Mouse (Mus musculus) cortical plate, adult 2 months (tissue): ENCODE measurements around the gene Acaa1a.

Source experiments
- CTCF ChIP-seq: fragments of 200-500 bp; IDR thresholded peaks from 2 replicates; pipeline ENCODE4 v1.5.1; 2011; ENCODE audit warnings: mild to moderate bottlenecking, control low read depth, low read length; ENCODE audit not compliant: insufficient read depth; ENCODE audit errors: extremely low read depth
- POLR2A ChIP-seq: fragments of 200-500 bp; IDR thresholded peaks from 2 replicates; pipeline ENCODE4 v1.6.1; 2011; ENCODE audit warnings: mild to moderate bottlenecking, low read length, control low read depth; ENCODE audit not compliant: insufficient read depth; ENCODE audit errors: extremely low read depth

DNA sequence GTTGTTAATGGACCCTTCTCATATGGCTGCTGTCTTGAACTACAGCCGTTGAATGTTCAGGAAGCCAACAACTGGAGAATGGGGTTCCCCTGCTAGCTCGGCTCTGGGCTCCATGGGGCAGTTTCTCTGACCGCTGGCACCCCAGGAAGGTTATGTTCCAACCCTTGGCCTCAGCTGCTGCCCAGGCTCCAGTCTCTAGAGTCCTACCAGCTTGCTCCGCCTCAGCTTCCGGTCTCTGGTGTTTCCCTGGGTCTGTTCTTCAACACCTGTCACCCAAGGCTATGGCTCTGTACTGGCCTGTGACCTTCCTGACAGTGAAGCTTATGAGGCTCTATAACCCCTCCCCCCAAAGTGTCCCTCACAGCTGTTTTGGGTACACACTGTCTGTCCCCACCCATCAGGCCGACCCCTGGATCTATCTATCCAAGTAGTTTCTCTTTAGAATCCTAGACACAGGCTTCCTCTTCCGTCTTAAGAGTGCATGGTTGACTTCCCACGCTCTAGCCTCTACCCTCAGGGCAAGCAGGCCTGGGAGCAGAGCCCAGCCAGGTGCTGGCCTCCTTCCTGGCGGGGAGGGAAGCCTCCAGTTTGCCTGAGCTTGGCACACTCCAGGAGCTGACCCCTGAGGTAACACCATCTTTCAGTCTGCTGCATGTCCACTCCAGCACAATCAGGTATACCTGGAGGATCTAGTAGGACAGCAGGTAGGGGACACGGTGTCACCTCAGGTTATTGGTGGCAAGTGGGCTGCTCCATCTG is 11.7 kb downstream of the Acaa1a start:
- no peak for TF ChIP-seq POLR2A
- no peak for TF ChIP-seq CTCF
